Mouse (Mus musculus) large intestine, adult 2 months (tissue): ENCODE data around the gene Ap2a2. TPM values are rescaled to one million over a fixed set of nuclear protein-coding genes. Genes with fewer than 3 reads are reported as not detected.

Experiments
- DNase-seq: peaks from one replicate; pipeline ENCODE4 v3.0.0-alpha.2; 2012; ENCODE audit warnings: low read depth, low spot score
- WGBS: fragments of 180-500 bp; shearing (Covaris S2); methylation state at CpG from one replicate; pipeline ENCODE4 v1.1.7; 2018; 5-methylcytosine and 5-hydroxymethylcytosine counted together
- polyA plus RNA-seq: library from polyadenylated mRNA; depleted of rRNA; stranded (reverse); fragments of >200 nt; gene quantifications from 2 replicates; pipeline ENCODE4 v1.2.3, GENCODE M21; 2012

Ap2a2 gene
- polyA plus RNA-seq, 1 experiment: 66.6 TPM

- DNase-seq: no peak
Observed at GRCm38 (mm10) chr7:141558329-141558776, 3.6 kb upstream of the Ap2a2 start.

GRCm38 (mm10) chr7:141558946-141559345, 3.0 kb upstream of the Ap2a2 start:
- no peak for DNase-seq

More at GRCm38 (mm10) chr7:141558329-141558776, 3.6 kb upstream of the Ap2a2 start:
- WGBS: 75% methylated on average over 4 of the region's 4 CpGs

- WGBS: 90% methylated on average over 2 of the region's 2 CpGs
- DNase-seq: no peak
Observed at GRCm38 (mm10) chr7:141559726-141560325, 2.1 kb upstream of the Ap2a2 start.

GRCm38 (mm10) chr7:141560471-141560870, 1.5 kb upstream of the Ap2a2 start:
- WGBS: 83% methylated on average over 4 of the region's 4 CpGs
- DNase-seq: no peak

- DNase-seq: no peak
- WGBS: 3% methylated on average over 33 of the region's 33 CpGs
Observed at GRCm38 (mm10) chr7:141562421-141562851, 463 bp downstream of the Ap2a2 start.

GRCm38 (mm10) chr7:141562852-141563427, 967 bp downstream of the Ap2a2 start:
- DNase-seq: no peak
- WGBS: under 1% methylated on average over 21 of the region's 21 CpGs

- 78% methylated on average over 7 of the region's 7 CpGs for WGBS
Observed at GRCm38 (mm10) chr7:141564561-141564960, 2.6 kb downstream of the Ap2a2 start.

GRCm38 (mm10) chr7:141566587-141566986, 4.6 kb downstream of the Ap2a2 start:
- WGBS: 83% methylated on average over 7 of the region's 7 CpGs
- no peak for DNase-seq

More at GRCm38 (mm10) chr7:141564561-141564960, 2.6 kb downstream of the Ap2a2 start:
- no peak for DNase-seq

GRCm38 (mm10) chr7:141569283-141569803, 7.4 kb downstream of the Ap2a2 start:
- 65% methylated on average over 9 of the region's 9 CpGs for WGBS
- DNase-seq: no peak

- no peak for DNase-seq
- whole genome bisulfite sequencing: 73% methylated on average over 3 of the region's 3 CpGs
Observed at GRCm38 (mm10) chr7:141569916-141570315, 7.9 kb downstream of the Ap2a2 start.

- DNase-seq: no peak
- WGBS: 58% methylated on average over 4 of the region's 4 CpGs
Observed at GRCm38 (mm10) chr7:141570625-141571295, 8.8 kb downstream of the Ap2a2 start.

GRCm38 (mm10) chr7:141574041-141574440, 12.1 kb downstream of the Ap2a2 start:
- DNase-seq: no peak
- 28% methylated on average over 3 of the region's 3 CpGs for WGBS

- WGBS: 77% methylated on average over 3 of the region's 3 CpGs
- no peak for DNase-seq
Observed at GRCm38 (mm10) chr7:141575481-141575880, 13.5 kb downstream of the Ap2a2 start.

GRCm38 (mm10) chr7:141577801-141578200, 15.8 kb downstream of the Ap2a2 start:
- DNase-seq: no peak
- WGBS: 49% methylated on average over 3 of the region's 3 CpGs

- WGBS: 98% methylated on average over 1 of the region's 1 CpGs
- DNase-seq: no peak
Observed at GRCm38 (mm10) chr7:141578511-141578910, 16.5 kb downstream of the Ap2a2 start.

GRCm38 (mm10) chr7:141578943-141579342, 17.0 kb downstream of the Ap2a2 start:
- DNase-seq: no peak
- 82% methylated on average over 2 of the region's 2 CpGs for WGBS

GRCm38 (mm10) chr7:141581323-141581722, 19.4 kb downstream of the Ap2a2 start:
- DNase-seq: no peak
- WGBS: 32% methylated on average over 7 of the region's 7 CpGs

- 91% methylated on average over 5 of the region's 5 CpGs for WGBS
- no peak for DNase-seq
Observed at GRCm38 (mm10) chr7:141584048-141584841, 22.3 kb downstream of the Ap2a2 start.

GRCm38 (mm10) chr7:141585288-141585687, 23.3 kb downstream of the Ap2a2 start:
- 71% methylated on average over 4 of the region's 4 CpGs for WGBS
- no peak for DNase-seq

- DNase-seq: no peak
- 90% methylated on average over 1 of the region's 1 CpGs for WGBS
Observed at GRCm38 (mm10) chr7:141585881-141586280, 23.9 kb downstream of the Ap2a2 start.
